Comparison of ENCODE assay signal across 25 mouse cellular contexts in the genomic region with DNA sequence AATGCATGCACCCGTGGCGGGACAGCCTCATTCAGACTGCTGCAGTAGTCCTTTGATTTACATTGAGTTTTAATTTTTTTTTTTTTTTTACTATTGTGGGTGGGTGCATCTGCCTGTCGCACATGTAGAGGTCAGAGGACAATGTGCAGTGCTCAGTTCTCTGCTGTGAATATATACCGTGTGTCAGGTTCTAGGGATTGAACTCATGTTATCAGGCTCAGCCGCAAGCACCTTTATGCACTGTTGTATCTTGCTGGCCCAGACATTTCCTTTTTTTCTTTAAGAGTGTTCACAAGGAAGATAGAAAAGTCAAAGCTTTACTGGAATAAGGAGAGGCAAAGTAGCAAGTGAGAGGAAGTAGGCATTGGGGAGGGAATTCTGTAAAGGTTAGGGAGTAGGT. TPM values are rescaled to one million over a fixed set of nuclear protein-coding genes. Genes with fewer than 3 reads are reported as not detected.
DNase-seq lines count a peak whose midpoint lies in the region; ATAC-seq and TF ChIP-seq lines count a peak whose summit lies in the region.
"Had no signal": no experiment of that assay in that cellular context is flagged by ENCODE, and none has a peak within 500 bp of the region (broad histone marks: within the 10 kb centered on the region; RNA-seq: fewer than 3 reads in every experiment).

No protein-coding gene starts in this region.

- H3K4me2 ChIP-seq in liver, embryonic 13.5 days, result no peak overlapping the region
- H3K4me2 ChIP-seq in liver, postnatal 0 days (ENCODE audit: low read depth, low read length), result no peak overlapping the region
- H3K4me2 ChIP-seq: embryonic facial prominence, embryonic 15.5 days; hindbrain, embryonic 12.5 days had no signal

- H3K36me3 ChIP-seq in liver, embryonic 13.5 days, result peaks cover 22% of the 10 kb centered on the region
- peaks cover 16% of the 10 kb centered on the region for H3K36me3 ChIP-seq in liver, postnatal 0 days (replicated peaks; ENCODE audit: insufficient read depth, low read length)
- H3K36me3 ChIP-seq: embryonic facial prominence, embryonic 15.5 days had no signal

- no peaks in the 10 kb centered on the region for H3K9me3 ChIP-seq in liver, embryonic 13.5 days (replicated peaks)
- no peaks in the 10 kb centered on the region for H3K9me3 ChIP-seq in liver, postnatal 0 days (ENCODE audit: low read length)
- H3K9me3 ChIP-seq: embryonic facial prominence, embryonic 15.5 days; heart, embryonic 10.5 days; hindbrain, embryonic 12.5 days had no signal

- ATAC-seq in liver, embryonic 13.5 days (ENCODE audit: low read depth), result peak; percentile 81
- 0 out of 2 replicates have a peak, but pooled peaks have one; percentile 43 for ATAC-seq in liver, postnatal 0 days
- ATAC-seq: CD4-positive, CD25-positive, alpha-beta regulatory T cell, adult 4 months; forebrain, embryonic 16.5 days; hindbrain, embryonic 16.5 days had no signal

- peaks cover 36% of the 10 kb centered on the region for H3K4me1 ChIP-seq in liver, embryonic 13.5 days (replicated peaks)
- 0 out of 2 replicates have a peak, but pooled peaks cover 3% of the 10 kb centered on the region for H3K4me1 ChIP-seq in liver, postnatal 0 days (ENCODE audit: insufficient read depth)
- H3K4me1 ChIP-seq: embryonic facial prominence, embryonic 15.5 days; heart, embryonic 10.5 days had no signal

- 0 out of 2 replicates have a peak, but pooled peaks have one; percentile 35 for TF ChIP-seq EP300 in liver, postnatal 0 days (IDR thresholded peaks at IDR 0.05; ENCODE audit: low read depth)

- H3K27ac ChIP-seq in liver, embryonic 13.5 days, result peak overlapping the region; percentile 2; the same call in 1 of the 2 replicates
- no peak overlapping the region for H3K27ac ChIP-seq in liver, postnatal 0 days (ENCODE audit: low read depth)
- H3K27ac ChIP-seq: embryonic facial prominence, embryonic 15.5 days; heart, embryonic 10.5 days; hindbrain, embryonic 12.5 days had no signal

- DNase-seq in MEL-GATA-1-ER (ENCODE audit: extremely low read depth, low read depth), result peak; percentile 72
- DNase-seq in liver, embryonic 13.5 days, result peak; percentile 26
- no peak for DNase-seq in liver, postnatal 0 days
- DNase-seq in spleen, postnatal 10 days (ENCODE audit: low spot score in 2 of 2), result no peak
- DNase-seq in urinary bladder, adult 18-20 months (ENCODE audit: low spot score in 2 of 2), result no peak
- DNase-seq in B cell, adult 2 months, result no peak
- DNase-seq: adrenal gland, adult 2 months; adrenal gland, postnatal 25 days; cerebellum, adult 18-20 months; cerebellum, adult 9-11 months; embryo, embryonic 11 days; gastrocnemius, postnatal 10 days; heart, adult 18-20 months; heart, postnatal 10 days; heart, postnatal 4 days had no signal

- TF ChIP-seq CTCF in liver, postnatal 0 days (IDR thresholded peaks at IDR 0.05; ENCODE audit: low read depth), result no peak

- no peak overlapping the region for H3K9ac ChIP-seq in liver, embryonic 13.5 days
- H3K9ac ChIP-seq in liver, postnatal 0 days (replicated peaks), result no peak overlapping the region
- H3K9ac ChIP-seq: embryonic facial prominence, embryonic 15.5 days; hindbrain, embryonic 12.5 days had no signal

- 39% methylated on average over 5 of the region's 5 CpGs for WGBS in liver, embryonic 13.5 days (ENCODE audit: insufficient replicate concordance)
- WGBS in liver, postnatal 0 days (ENCODE audit: insufficient replicate concordance), result 58% methylated on average over 5 of the region's 5 CpGs

- no peak overlapping the region for H3K4me3 ChIP-seq in liver, embryonic 13.5 days (replicated peaks)
- H3K4me3 ChIP-seq in liver, postnatal 0 days (ENCODE audit: low read depth, low read length), result no peak overlapping the region
- H3K4me3 ChIP-seq: embryonic facial prominence, embryonic 15.5 days; erythroblast, embryonic 14.5 days; heart, embryonic 10.5 days; hindbrain, embryonic 12.5 days had no signal

- H3K27me3 ChIP-seq in liver, embryonic 13.5 days, result no peaks in the 10 kb centered on the region
- H3K27me3 ChIP-seq in liver, postnatal 0 days (ENCODE audit: insufficient read depth, low read length), result no peaks in the 10 kb centered on the region
- H3K27me3 ChIP-seq: embryonic facial prominence, embryonic 15.5 days; hindbrain, embryonic 12.5 days had no signal

RNA-seq across cellular contexts. Expression of a gene that starts 16.4 kb away (rescaled TPM):
- 47.2 and 53.9 TPM in 2 replicates for polyA plus RNA-seq in liver, embryonic 13.5 days (2015; fragmentation: Nextera tagmentation; extraction: Ambion mirVana)
- polyA plus RNA-seq in liver, postnatal 0 days (2015; fragmentation: Nextera tagmentation; extraction: Ambion mirVana), result 12.2 and 14.2 TPM in 2 replicates

RNA-seq across cellular contexts. Expression of a gene that starts 57.4 kb away (rescaled TPM):
- 0.16 and 0.19 TPM in 2 replicates for polyA plus RNA-seq in liver, embryonic 13.5 days (2015; fragmentation: Nextera tagmentation; extraction: Ambion mirVana)
- not detected in 2 replicates for polyA plus RNA-seq in liver, postnatal 0 days (2015; fragmentation: Nextera tagmentation; extraction: Ambion mirVana)
- polyA plus RNA-seq: embryonic facial prominence, embryonic 11.5 days; forebrain, embryonic 11.5 days; forebrain, embryonic 16.5 days; heart, embryonic 10.5 days; heart, embryonic 14.5 days; hindbrain, embryonic 16.5 days had no signal

Comparison
In these comparisons a context has a peak if more than half of its experiments do, and no peak if none do; other contexts are left out.
1. DNase-seq: peak in MEL-GATA-1-ER (single experiment) and liver, embryonic 13.5 days (single experiment); none in liver, postnatal 0 days (single experiment), spleen, postnatal 10 days (0 of 2), urinary bladder, adult 18-20 months (0 of 2) and B cell, adult 2 months (0 of 2).